Mouse (Mus musculus) C2C12 (cell line): Measurements from ENCODE around the gene Cdk19. TPM values are rescaled to one million over a fixed set of nuclear protein-coding genes. Genes with fewer than 3 reads are reported as not detected.
A peak's percentile ranks its signal among the peaks of the same experiment; 100 is the strongest.
"Not testable (repeated sequence)": the region's sequence is repeated elsewhere in the genome, so short reads cannot be mapped to it uniquely, and the experiment has no call there.

Experiments used
- H3K27me3 ChIP-seq: one replicate; pipeline ENCODE4 v1.6.1; 2011; ENCODE audit not compliant: control insufficient read depth, insufficient read depth, insufficient read length
- H3K36me3 ChIP-seq: one replicate; pipeline ENCODE4 v1.6.1; 2011; ENCODE audit not compliant: control insufficient read depth, insufficient read depth
- H3K4me3 ChIP-seq: one replicate; pipeline ENCODE4 v1.5.1; 2011; ENCODE audit warnings: mild to moderate bottlenecking, control low read depth; ENCODE audit not compliant: poor library complexity, insufficient read depth, severe bottlenecking
- H3K79me2 ChIP-seq: one replicate; pipeline ENCODE4 v1.6.1; 2011; ENCODE audit not compliant: control insufficient read depth, insufficient read depth
- H3K79me3 ChIP-seq: one replicate; pipeline ENCODE4 v1.6.1; 2011; ENCODE audit warnings: low read depth, control low read depth
- H3ac ChIP-seq: one replicate; pipeline ENCODE3; 2011; ENCODE audit warnings: low read depth; ENCODE audit not compliant: control insufficient read depth, insufficient read length
- CEBPB ChIP-seq: IDR thresholded peaks from one replicate; pipeline ENCODE4 v1.6.1; 2011; ENCODE audit warnings: low read depth, mild to moderate bottlenecking, control low read depth, moderate library complexity
- CTCF ChIP-seq: IDR thresholded peaks from one replicate; pipeline ENCODE4 v1.5.1; 2011; ENCODE audit not compliant: control insufficient read depth, insufficient read depth, insufficient read length
- FOSL1 ChIP-seq: IDR thresholded peaks from one replicate; pipeline ENCODE4 v1.8.0; 2011; ENCODE audit warnings: mild to moderate bottlenecking, low read length; ENCODE audit not compliant: poor library complexity, insufficient read depth, severe bottlenecking
- MAX ChIP-seq: IDR thresholded peaks from one replicate; pipeline ENCODE4 v1.6.1; 2011; ENCODE audit warnings: mild to moderate bottlenecking, control low read depth
- MYOD1 ChIP-seq: IDR thresholded peaks from one replicate; pipeline ENCODE4 v1.6.1; 2011; ENCODE audit warnings: low read depth; ENCODE audit not compliant: control insufficient read depth, insufficient read length
- MYOG ChIP-seq: IDR thresholded peaks from one replicate; pipeline ENCODE4 v1.6.1; 2011; ENCODE audit not compliant: control insufficient read depth, insufficient read length; ENCODE audit errors: extremely low read depth
- USF1 ChIP-seq: IDR thresholded peaks from one replicate; pipeline ENCODE4 v1.6.1; 2011; ENCODE audit warnings: low read depth, mild to moderate bottlenecking, control low read depth, moderate library complexity
- long read RNA-seq, 2 experiments: library from polyadenylated mRNA; unstranded; transcript quantifications; one replicate each; pipeline ENCODE4 v2.0.0; 2019 to 2020
- polyA plus RNA-seq: library from polyadenylated mRNA; unstranded; fragments of >200 nt; fragmentation: generic; extraction: Trizol; gene quantifications from one replicate; pipeline ENCODE4 v1.2.1, GENCODE M21; 2012; ENCODE audit warnings: missing spikeins

Cdk19 gene
- 3.9 TPM for polyA plus RNA-seq
- long read RNA-seq, experiment 1, partial matches to known transcripts = 0 of 4 reads
- long read RNA-seq, experiment 1, other reads (novel, unspliced or antisense) = 4 of 4 reads
- long read RNA-seq, experiment 2, partial matches to known transcripts = 3 of 3 reads
- long read RNA-seq, experiment 2, other reads (novel, unspliced or antisense) = 0 of 3 reads

GRCm38 (mm10) chr10:40339351-40339964 is at the start of gene Cdk19:
TSS of gene Cdk19 (plus strand) at chr10:40339564.
- Histone ChIP-seq H3K36me3 (no peaks in the 10 kb centered on the region), H3K79me3 (no peaks in the 10 kb centered on the region), H3K4me3 (no peak within 1 kb of the TSS), H3K79me2 (no peaks in the 10 kb centered on the region), H3K27me3 (no peaks in the 10 kb centered on the region), H3ac (no peak within 1 kb of the TSS)
- no peak for TF ChIP-seq CTCF
- TF ChIP-seq MAX = no peak
- no peak for TF ChIP-seq MYOD1
- TF ChIP-seq CEBPB = no peak
- no peak for TF ChIP-seq FOSL1
- TF ChIP-seq USF1 = no peak
- no peak for TF ChIP-seq MYOG

GRCm38 (mm10) chr10:40292640-40293039 is 46.7 kb upstream of the Cdk19 start:
- H3K79me3 ChIP-seq = peaks cover 72% of the 10 kb centered on the region
- H3ac ChIP-seq = no peak overlapping the region
- H3K36me3 ChIP-seq = peaks cover 63% of the 10 kb centered on the region
- no peaks in the 10 kb centered on the region for H3K27me3 ChIP-seq
- no peak overlapping the region for H3K4me3 ChIP-seq
- H3K79me2 ChIP-seq = peaks cover 73% of the 10 kb centered on the region
- TF ChIP-seq CTCF (no peak), FOSL1 (peak; percentile 34)

GRCm38 (mm10) chr10:40300648-40301171 is 38.7 kb upstream of the Cdk19 start:
- Histone ChIP-seq H3K79me2 (peaks cover 61% of the 10 kb centered on the region), H3K27me3 (no peaks in the 10 kb centered on the region), H3K4me3 (peak overlapping the region; percentile 95), H3ac (peak overlapping the region; percentile 96), H3K79me3 (peaks cover 59% of the 10 kb centered on the region), H3K36me3 (peaks cover 7% of the 10 kb centered on the region)
- TF ChIP-seq USF1 = peak; percentile 89
- no peak for TF ChIP-seq CEBPB
- TF ChIP-seq MYOD1 = no peak
- TF ChIP-seq MAX = peak; percentile 99
- no peak for TF ChIP-seq CTCF
- no peak for TF ChIP-seq FOSL1
- TF ChIP-seq MYOG = no peak

- Histone ChIP-seq H3K4me3 (peak overlapping the region; percentile 95), H3K79me3 (peaks cover 52% of the 10 kb centered on the region), H3ac (peak overlapping the region; percentile 96), H3K79me2 (peaks cover 54% of the 10 kb centered on the region)
- not testable (repeated sequence) for H3K27me3 ChIP-seq, H3K36me3 ChIP-seq
These were observed 37.9 kb upstream of the Cdk19 start for GRCm38 (mm10) chr10:40301181-40302075.

- Histone ChIP-seq H3K79me3 (peaks cover 43% of the 10 kb centered on the region), H3K4me3 (peak within 1 kb of the TSS; percentile 95), H3K79me2 (peaks cover 44% of the 10 kb centered on the region), H3K36me3 (peaks cover 7% of the 10 kb centered on the region), H3K27me3 (no peaks in the 10 kb centered on the region), H3ac (peak within 1 kb of the TSS; percentile 96)
- TF ChIP-seq MYOG (no peak), FOSL1 (no peak), MYOD1 (no peak), CEBPB (no peak), MAX (no peak), CTCF (no peak), USF1 (no peak)
These were observed 37.0 kb upstream of the Cdk19 start, which contains the start of gene Amd1 for GRCm38 (mm10) chr10:40302140-40302985. TSS of gene Amd1 (minus strand) at chr10:40302186.
